Mouse (Mus musculus): Measurements from ENCODE around the gene Dll4.

GRCm38 (mm10) chr2:119326161-119327101 lies 847 bp downstream of the Dll4 start:
- TF ChIP-seq CTCF (IDR thresholded peaks at IDR 0.05) (no peak), EP300 (IDR thresholded peaks at IDR 0.05) (no peak)

Data from lung, postnatal 0 days (tissue).